Mouse (Mus musculus) retina, postnatal 7 days (tissue): ENCODE results near the gene Naaladl1.

Experiments used
- DNase-seq: peaks from one replicate; pipeline ENCODE4 v3.0.0-alpha.2; 2012; ENCODE audit warnings: low read depth, low spot score

Naaladl1 gene

DNA sequence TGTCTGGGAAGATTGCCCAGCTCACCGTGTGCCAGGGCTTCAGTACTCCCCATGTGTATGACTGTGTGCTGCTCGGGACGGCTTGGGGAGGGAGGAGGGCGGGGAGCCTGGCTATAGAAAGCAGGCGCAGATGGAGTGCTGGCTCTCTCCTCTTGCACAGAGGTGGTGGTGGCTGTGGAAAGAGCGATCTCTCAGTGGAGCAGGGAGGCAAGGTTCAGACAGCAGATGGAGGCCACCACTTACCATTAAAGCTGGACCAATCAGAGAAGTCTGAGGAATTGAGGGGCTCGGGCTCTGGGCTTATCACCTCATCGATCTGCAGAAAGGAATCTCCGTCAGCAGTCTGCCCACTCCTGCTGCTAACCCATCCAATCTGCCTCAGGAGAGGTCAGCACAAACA lies 23.4 kb upstream of the Naaladl1 start, which contains the start of gene Gm28374:
TSS of gene Gm28374 (minus strand) at position 101 of the 400 bp plus-strand sequence.
- DNase-seq, result no peak

DNA sequence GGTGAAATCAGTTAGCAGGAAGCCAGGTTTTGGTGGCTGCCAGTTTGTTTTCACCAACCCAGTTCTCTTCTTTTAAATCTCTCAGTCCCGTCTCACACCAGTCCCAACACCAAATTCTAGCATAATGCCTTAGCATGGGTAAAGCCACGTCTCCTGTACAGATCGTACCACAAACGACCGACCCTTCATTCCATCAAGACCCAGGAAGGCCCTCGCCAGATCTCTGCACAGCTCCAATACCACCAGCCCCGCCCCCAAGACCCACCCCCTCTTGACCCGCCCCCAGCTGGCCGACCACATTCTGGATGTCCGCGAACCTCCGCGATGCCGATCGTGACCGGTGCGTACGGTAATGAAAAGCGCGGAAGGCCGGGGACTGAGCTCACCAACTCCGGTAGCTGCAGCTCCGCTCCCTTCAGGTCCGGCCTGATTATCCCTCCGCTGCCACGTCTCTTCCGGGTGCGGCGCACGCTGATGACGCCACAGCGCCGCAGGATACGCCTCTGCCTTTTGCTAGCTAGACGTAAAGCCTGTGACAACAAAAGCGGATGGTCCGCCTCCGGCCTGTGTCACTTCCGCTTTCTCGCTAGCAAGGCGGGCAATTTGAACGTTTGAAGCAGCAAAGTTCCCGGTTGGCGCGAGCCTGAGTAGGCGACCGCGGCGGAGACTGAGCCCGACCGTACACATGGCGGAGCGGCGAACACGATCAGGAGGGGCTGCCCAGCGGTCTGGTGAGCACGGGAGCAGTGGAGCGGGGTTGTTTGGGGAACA lies 20.9 kb upstream of the Naaladl1 start, which contains the start of the genes Zfpl1 and Cdca5:
TSS of gene Zfpl1 (minus strand) at position 479 of the 771 bp plus-strand sequence.
TSS of gene Cdca5 (plus strand) at position 506 of the 771 bp plus-strand sequence.
- peak; percentile 98 for DNase-seq

DNA sequence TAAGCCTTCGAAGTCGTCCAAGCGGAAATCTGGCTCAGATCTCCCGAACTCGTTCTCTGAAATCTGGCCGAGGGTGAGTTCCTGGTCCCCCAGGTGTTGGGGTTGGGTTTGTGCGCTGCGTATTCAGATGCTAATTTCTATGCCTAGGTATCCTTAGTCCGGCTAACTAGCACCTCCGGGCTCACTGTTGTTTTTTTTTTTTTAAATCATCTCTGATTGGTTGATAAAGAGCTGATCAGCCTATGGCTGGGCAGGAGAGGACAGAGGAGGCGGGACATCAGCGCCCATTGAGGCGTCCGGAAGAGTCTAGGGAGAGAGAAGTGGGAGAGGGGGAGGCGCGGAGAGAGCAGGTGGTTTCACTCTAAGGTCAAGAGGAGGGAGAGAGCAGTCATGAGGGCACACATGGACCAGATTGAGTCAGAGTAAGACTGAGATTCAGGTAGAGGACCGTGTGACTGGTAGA lies 20.1 kb upstream of the Naaladl1 start:
- DNase-seq, result no peak

DNA sequence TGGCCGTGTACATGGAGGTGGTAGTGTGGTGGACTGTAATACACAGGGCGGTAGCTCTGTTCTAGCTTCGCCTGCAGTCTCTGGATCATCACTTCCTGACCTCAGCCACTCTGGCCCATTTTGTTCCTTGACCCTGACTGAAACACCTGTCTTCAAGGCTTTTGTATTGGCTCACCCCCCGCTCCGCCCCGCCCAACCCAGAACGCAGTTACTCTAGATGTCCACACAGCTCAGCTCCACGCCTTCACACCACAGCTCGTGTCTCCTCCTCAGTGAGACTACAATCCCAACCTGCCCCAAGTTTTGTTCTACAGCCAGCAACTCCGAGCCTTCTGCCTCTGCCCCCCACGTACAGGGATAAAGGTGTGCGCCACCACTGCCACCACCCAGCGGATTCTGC lies 16.7 kb upstream of the Naaladl1 start:
- DNase-seq, result no peak

DNA sequence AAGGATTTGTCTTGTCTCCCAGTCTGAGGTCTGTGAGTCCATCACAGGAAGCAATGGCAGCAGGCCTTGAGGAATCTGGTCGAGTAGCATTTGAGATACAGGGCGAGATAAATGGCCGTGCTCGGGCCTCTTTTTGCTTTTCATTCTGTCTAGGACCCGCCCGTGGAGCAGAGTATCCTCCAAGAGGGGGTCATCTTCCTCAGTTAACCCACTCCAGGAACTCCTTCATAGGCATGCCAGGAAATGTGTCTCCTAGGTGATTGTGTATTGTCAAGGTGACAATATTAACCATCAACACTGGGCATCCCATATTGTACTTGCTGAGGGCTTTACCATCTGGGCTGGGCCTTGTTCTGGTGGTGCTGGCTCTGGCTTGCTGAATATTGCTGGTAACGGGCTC lies 11.5 kb upstream of the Naaladl1 start, which contains the start of gene AC131692.1:
TSS of gene AC131692.1 (plus strand) at position 301 of the 400 bp plus-strand sequence.
- DNase-seq, result no peak

DNA sequence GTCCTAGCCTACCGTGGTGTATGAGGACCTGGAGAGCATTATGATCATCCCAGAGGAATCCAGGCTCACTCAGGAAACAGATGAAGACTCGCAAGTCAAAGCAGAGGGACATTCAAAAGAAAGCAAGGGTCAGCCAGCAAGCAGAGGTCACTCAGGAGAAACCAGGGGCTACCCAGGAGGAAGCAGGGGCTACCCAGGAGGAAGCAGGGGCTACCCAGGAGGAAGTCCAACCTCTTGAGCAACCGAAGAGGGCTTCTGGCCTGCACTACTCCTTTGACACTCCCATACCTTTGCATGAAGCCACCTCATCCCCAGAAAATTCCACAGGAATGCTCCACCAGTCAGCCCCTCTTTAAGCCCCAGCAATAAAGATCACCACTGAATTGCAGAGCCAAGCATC lies 7.7 kb upstream of the Naaladl1 start:
- DNase-seq, result no peak

DNA sequence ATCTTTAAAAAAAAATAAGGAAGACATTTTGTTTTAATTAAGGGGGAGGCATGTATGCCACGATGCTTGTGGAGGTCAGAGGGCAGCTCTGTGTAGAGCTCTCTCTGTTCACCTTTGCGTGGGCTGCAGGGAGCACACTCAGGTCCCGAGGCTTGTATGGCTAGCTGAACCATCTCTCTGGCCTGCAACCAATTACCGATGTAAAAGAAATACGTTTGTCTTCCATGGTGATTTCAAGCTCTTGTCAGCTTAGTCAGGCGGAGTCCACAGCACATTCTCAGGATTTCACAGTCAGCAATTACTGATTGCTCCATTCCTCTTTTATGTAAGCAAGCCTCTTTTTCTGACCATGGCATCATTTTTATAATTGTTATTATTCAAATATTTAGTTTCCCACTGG lies 4.4 kb upstream of the Naaladl1 start:
- no peak for DNase-seq

DNA sequence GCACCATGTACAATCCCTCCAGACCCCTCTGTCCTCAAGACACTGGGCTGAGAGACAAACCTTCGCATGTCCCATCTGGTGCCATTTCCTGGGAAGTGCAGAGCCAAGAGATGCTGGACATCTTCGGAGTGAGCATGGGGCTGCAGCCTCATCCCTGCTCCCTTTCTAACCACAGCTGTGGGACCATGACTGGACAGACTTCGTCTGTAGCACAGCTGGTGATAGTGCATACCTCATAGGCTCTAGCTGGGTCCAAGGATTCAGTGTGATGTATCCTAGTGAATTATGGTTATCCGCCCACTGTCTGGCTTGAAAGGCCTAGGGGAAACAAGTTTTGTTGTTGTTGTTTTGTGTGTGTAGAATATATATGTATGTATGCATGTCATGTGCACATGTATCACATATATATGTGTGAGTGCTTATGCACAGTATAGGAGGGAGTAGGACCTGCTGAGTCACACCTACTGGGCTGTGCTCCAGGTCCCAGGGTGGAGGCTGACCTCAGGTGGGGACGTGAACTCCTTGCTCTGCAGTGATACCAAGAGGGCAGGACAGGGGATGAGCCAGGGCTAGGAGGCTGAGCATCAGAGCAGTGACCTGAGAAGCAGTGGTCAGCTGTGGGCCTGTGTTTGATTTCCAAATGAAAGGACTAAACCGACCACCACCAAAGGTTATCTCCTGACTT lies 3.3 kb upstream of the Naaladl1 start:
- no peak for DNase-seq

DNA sequence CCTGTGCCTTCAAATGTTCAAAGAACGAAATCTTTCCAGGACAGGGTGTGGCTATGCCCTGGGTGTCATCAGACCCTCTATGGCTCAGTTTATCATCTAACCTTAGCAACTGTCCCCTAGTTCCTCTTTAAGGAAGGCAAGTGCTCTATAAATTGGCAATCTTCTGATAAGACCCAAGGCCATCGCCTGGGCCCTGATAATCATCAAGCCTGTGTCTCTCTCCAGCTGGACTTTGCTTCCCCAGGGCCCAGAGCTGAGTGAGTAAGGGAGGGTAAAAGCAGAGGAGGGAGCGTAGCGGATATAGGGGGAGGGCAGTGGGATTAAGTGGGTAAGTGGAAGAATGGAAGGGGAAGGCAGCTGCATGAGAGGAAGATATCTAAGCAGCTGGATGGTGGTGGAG lies 1.1 kb upstream of the Naaladl1 start:
- no peak for DNase-seq

DNA sequence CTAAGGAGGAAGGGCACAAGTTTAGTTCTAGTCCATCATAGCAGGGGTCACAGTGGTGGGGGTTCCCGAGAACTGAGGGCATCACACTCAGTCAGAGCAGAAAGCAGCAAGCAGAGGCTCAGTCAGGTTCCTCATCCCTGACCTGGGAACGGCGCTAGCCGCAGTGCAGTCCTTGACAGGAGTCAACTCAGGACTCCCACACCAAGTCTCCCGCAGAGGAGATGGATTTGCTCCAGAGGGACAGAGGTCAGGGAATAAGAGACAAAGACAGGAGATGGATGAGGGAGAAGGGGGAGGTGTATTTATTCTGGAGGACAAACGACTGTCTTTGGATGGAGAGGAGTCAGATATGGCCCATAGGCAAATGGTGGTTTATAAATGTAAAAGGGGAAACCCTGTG lies 7.5 kb downstream of the Naaladl1 start:
- DNase-seq, result no peak

DNA sequence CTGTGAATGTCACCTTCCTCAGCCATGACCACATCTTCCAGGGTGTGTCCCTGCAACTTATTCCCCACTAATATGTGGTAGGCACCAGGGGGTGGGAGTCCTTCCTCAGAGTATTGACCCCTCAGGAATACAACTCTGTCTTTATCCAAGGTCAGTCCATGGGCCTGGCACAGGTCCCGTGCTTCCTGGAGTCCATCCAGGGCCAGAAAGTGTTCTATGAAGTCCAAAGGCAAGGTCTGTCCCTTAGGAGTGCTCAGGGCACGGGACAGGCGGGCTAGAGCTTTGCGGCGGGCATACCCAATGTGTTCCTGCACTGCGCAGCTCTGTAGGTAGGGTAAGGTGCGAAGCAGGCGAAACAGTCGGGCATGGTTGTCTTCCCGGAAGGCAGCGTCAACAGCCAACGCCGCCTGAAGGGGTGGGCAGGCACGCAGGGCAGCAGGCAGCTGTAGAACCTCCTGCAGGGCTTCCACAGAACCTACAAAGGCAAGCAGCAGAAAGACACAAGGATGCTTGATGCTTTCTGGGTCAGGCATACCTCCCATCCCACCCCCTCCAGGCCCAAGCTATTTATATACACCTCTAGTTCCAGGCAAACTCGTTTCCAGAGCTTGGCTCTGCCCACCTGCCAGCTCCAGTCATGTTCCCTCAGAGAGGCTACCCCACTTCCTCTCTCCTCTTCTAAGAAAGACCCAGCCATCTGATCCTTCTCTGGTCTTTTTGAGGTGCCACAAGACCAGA lies 10.7 kb downstream of the Naaladl1 start:
- no peak for DNase-seq

DNA sequence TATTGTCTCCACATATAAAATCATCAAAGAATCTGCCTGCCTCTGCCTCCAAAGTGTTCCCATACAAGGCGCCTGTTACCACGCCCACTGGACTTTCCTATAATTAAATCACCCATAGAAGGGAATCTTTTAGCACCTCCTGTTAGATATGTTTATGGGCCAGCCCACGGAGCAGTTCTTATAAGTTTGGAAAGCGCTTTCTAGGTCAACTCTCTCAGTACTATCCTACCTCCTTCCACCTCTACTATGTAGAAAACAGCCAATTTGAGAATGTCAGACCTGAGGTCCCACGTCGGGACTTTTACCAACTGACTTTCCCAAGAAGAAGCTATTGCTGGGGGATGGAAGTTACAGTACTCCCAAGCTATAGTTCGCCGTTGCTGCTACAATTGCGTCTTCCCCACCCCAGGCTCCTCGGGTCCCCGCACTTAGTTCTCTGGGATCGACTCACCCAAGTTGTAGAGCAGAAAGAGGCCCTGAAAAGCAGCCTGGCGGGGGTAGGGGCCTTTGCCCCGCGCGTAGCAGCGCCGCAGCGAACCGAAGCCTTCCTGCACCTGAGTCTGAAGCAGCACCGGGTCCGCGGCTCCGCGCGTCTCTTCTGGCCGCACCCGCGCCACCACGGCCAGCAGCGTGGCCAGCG lies 11.9 kb downstream of the Naaladl1 start:
- no peak for DNase-seq

DNA sequence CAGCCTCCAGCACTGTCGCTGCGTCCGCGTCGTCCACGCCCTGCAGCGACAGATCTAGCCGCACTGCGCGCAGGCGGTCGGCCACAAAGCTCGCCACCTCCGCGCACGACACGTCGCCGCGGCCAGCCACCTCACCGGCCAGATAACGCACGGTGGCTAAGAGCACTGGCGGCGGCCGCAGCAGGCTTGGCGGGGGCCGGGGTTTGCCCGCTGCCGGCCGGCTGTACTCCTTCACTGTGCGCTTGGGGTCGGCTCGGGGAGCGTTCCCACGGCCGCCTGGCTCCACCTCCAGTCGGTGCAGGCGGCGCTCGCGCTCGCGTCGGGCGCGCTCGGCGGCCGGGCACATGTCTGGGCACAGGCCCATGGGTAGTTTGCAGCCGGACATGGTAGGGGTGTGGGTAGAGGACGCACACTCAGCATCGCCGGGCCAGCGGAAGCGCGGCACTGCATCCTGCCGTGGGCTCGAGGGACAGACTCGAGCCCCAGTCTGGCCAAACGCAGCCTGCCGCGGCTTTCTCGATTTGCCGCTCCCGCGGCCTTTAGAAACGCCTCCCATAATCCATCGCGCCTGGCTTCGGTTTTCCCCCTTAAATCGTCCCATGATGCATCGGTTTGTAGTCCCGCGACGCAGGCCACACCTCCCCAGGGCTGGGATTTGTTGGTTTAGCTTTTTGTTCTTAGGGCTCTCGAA lies 12.5 kb downstream of the Naaladl1 start, which contains the start of gene Sac3d1:
TSS of gene Sac3d1 (minus strand) at position 665 of the 691 bp plus-strand sequence.
- peak; percentile 82 for DNase-seq

DNA sequence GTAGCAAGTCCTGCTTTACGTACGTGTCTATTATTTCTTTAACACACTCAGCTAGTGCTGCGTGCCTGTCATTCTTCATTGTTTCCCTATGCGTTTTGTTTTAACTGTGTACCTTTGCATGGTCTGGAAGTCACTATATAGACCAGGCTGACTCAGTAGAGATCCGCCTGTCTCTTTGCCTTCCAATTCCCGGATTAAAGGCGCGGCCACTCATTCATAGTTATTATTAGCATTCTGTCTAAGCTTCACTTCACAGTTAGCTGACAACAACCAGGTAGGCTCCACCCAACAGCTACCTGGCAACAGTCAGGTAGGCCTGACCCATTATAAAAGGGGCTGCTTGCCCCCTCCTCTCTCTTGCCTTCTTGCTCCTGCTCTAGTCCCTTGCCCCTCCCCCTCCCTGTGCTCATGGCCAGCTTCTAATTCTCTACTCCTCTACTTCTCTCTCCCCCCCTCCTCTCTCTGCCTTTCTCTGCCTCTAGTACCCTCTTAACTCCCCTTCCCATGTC lies 13.1 kb downstream of the Naaladl1 start:
- DNase-seq, result no peak

DNA sequence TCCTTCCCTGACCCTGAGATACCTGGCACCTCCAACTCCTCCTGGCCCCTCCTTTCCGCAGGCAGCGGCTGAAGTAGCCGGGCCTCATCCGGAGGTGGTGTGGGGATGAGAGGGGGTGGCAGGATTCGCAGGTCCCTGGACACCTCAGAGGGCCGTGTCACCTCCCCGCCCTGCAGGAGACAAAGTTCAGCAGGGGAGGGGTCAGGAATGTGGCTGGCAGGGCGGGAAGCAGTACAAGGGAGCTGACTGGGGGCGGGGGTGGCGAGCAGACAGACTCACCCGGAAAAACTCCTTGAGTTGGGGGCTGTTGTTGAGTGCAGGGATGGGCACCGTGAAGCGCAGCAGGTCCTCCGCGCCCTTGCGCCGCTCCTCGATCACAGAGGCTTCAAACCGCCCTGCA lies 16.2 kb downstream of the Naaladl1 start:
- DNase-seq, result no peak

DNA sequence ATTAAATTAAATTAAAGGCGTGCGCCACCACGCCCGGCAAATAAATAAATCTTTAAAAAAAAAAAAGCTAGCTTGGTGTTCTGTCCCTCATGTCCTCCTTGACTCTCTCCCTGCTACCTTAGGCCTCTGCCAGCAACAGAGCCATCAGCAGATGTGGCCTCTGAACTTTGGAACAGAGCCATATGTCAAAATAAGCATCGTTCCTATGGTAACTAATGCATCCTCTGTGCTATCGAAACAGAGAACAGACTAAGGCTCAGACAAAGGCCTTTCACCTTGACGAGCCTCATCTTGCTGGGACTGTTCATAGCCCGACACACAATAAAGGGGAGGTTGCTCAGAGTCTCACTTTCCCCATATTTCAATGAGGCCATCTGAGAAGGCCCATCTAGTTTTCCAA lies 17.7 kb downstream of the Naaladl1 start:
- DNase-seq, result no peak

DNA sequence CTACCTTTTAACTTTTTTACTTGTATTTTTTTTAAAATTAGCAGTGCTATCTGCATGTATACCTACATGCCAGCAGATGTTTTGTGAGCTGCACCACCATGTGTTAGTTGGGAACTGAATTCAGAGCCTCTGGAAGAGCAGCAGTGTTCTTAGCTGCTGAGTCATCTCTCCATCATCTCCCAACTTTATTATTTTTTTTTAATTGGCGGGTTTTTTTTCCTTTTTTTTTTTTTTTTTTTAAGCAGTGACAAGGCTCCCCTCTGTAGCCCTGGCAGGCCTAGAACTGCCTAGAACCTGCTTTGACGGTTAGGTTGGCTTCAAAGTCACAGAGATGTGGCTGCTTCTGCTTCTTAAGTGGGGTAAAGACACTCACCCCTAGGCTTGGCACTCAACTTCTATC lies 19.3 kb downstream of the Naaladl1 start:
- no peak for DNase-seq

DNA sequence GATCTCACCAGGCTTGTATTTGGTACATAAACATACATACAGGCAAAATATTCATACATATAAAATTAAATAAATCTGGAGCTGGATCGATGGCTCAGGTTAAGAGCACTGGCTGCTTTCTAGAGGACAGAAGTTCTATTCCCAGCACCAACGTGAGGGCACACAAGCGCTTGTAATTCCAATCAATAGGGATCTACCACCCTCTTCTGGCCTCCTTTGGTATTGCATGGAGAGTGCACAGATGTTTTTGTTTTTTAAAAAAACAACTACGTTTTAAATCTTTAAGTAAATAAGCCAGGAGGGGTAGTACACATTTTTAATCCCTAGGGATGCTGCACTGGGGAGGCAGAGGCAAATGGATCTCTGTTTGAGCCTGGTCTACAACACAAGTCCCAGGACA lies 20.7 kb downstream of the Naaladl1 start:
- peak; percentile 47 for DNase-seq

DNA sequence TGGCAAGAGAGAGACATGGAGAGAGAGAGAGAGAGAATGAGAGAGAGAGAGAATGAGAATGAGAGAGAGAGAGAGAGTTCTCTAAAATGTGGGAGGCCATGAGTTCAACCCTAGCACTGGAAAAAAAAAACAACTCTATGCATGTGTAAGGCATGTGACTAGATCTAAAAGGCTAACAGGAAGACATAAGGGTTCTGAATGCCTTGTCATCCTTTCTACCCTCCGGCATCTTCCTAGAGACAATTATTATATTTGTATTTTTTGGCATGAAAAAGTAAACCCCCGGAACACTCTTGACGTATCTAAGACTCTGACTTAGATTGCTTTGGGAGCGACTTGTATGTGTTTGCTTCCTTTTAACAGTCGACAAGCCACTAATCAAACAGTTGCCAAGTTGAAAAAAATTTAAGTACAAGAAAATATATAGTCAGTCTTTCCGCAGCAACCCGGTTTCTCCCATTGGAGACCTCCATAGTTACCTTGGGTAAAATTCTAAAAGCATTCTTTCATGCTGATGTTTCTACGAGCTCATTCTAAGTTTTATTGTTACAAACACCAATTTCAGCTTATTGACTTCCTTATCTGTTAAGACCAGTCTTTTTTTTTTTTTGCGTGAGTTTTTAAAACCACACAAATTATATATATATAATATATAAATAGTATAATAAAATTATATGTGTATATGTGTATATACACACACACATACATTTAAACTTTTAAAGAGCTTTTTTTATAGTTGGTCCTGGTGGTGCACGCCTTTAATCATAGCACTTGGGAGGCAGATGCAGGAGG lies 21.4 kb downstream of the Naaladl1 start:
- no peak for DNase-seq
